Mouse (Mus musculus) ES-E14 (cell line): Measurements from ENCODE around the gene Rpl5. TPM values are rescaled to one million over a fixed set of nuclear protein-coding genes. Genes with fewer than 3 reads are reported as not detected.

Experiments
- total RNA-seq: library from RNA; depleted of rRNA; stranded (reverse); fragments of 300-350 nt; gene quantifications from 2 replicates; pipeline ENCODE4 v1.2.3, GENCODE M21; 2012; rRNA removed

Rpl5 gene
- total RNA-seq, 1 experiment, result 752 TPM

Other genes starting within 250 kb of the Rpl5 start
- gene Gfi1, start 174.5 kb upstream of the Rpl5 start, total RNA-seq, result 0.09 and 0.11 TPM in 2 replicates
- 0.16 and 0.27 TPM in 2 replicates for gene Ube2d2b, start 70.4 kb upstream of the Rpl5 start, total RNA-seq
- 35.8 and 44.1 TPM in 2 replicates for gene Evi5, start 25.4 kb upstream of the Rpl5 start, total RNA-seq
- 7.5 and 7.6 TPM in 2 replicates for gene Fam69a, start 86.6 kb downstream of the Rpl5 start, total RNA-seq
- gene Mtf2, start 165.2 kb downstream of the Rpl5 start, total RNA-seq, result 236 and 242 TPM in 2 replicates
- 78.3 and 95.5 TPM in 2 replicates for gene Tmed5, start 232.1 kb downstream of the Rpl5 start, total RNA-seq
- 9.8 and 11.4 TPM in 2 replicates for gene Ccdc18, start 232.4 kb downstream of the Rpl5 start, total RNA-seq